Mouse (Mus musculus): ENCODE measurements around the gene Adh1. TPM values are rescaled to one million over a fixed set of nuclear protein-coding genes. Genes with fewer than 3 reads are reported as not detected.

The Adh1 gene
- polyA plus RNA-seq, 1 experiment = 21.2 TPM

DNA sequence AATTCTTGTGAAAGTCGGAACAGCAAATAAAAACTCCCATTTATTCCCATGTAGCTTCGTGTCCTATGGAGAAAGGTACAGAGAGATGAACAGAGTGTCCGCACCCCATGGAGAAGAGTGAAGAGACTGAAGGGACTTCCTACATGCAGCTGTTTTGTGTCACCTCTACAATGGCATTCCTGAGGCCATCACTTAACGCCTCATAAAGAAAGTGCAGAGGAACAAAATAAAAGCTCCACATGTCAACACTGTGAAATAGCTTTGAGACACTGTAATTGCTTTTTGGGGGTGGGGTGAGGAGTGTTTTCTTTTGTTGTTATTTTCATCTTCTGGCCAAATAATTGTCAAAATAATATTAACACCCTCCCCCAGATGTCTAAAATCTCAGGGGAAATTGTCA, 41.9 kb downstream of the Adh1 start:
- no peak for TF ChIP-seq CTCF (IDR thresholded peaks at IDR 0.05; ENCODE audit: control insufficient read depth, insufficient read depth, low read length)
- no peak for TF ChIP-seq POLR2A (IDR thresholded peaks at IDR 0.05; ENCODE audit: borderline replicate concordance, control insufficient read depth, low read depth, low read length)

DNA sequence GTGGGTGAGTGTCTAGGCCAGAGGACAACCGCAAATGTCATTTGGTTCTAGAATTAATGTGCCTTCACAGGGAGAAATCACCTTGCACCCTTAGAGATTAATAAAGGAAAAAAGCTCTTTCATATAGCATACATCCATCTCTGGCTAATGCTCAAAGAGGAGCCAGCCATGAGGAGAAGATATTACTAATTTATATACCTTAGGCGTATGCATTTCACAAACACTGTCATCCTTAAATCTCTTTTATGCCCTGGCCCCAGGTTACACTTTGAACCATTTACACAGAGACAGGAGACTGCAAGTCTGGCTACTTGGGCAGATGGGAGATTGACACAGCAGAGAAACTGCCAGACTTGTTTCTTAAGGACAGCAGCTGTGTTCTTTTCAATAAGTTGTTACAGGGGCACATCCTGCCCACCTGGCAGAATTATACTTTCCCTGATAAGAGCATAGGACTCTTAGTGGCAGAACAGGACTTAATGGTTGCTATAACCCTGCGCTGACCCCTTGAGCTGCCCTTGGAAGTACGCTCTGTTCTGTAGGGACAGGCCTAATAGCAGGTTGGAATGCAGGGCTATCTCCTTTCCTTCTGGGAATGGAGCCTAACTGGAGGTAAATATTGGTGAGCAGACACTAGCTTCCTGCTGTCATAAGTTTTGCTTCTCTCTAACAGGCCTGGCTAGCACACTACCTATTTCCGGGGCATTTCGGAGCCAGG, 43.1 kb downstream of the Adh1 start:
- TF ChIP-seq POLR2A (IDR thresholded peaks at IDR 0.05; ENCODE audit: borderline replicate concordance, control insufficient read depth, low read depth, low read length) (no peak), CTCF (IDR thresholded peaks at IDR 0.05; ENCODE audit: control insufficient read depth, insufficient read depth, low read length) (no peak)
- no peak overlapping the region for H3K27ac ChIP-seq (ENCODE audit: control insufficient read depth, insufficient read depth, low read depth, low read length, poor library complexity)
- 80% methylated on average over 6 of the region's 6 CpGs for WGBS
- no peaks in the 10 kb centered on the region for H3K4me1 ChIP-seq (ENCODE audit: control insufficient read depth, insufficient read depth, low read length)
- no peak overlapping the region for H3K4me3 ChIP-seq (replicated peaks; ENCODE audit: control insufficient read depth, low read depth, low read length)

More for the DNA sequence above, 41.9 kb downstream of the Adh1 start:
- no peak overlapping the region for H3K27ac ChIP-seq (ENCODE audit: control insufficient read depth, insufficient read depth, low read depth, low read length, poor library complexity)
- 76% methylated on average over 4 of the region's 4 CpGs for WGBS
- H3K4me1 ChIP-seq (ENCODE audit: control insufficient read depth, insufficient read depth, low read length) = no peaks in the 10 kb centered on the region
- no peak overlapping the region for H3K4me3 ChIP-seq (replicated peaks; ENCODE audit: control insufficient read depth, low read depth, low read length)

DNA sequence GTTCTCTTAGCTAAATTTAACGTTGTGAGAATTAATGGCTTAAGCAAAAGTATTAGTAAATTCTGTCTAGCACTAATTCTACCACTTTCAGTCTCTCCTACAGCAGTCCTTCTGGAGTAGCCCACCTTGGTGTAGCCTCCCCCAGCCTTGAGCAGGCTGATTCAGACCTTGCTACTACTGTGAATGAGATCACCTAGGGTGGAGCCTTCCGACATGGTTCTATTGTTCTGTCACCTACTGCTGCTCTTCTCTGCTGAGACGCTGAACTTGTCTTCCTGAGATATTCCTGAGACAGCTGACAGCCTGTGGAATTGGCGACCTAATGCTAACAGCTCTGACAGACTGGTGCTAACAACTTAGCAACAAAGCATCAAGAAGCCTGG, 43.7 kb downstream of the Adh1 start:
- Histone ChIP-seq H3K4me1 (ENCODE audit: control insufficient read depth, insufficient read depth, low read length) (no peaks in the 10 kb centered on the region), H3K4me3 (replicated peaks; ENCODE audit: control insufficient read depth, low read depth, low read length) (no peak overlapping the region), H3K27ac (ENCODE audit: control insufficient read depth, insufficient read depth, low read depth, low read length, poor library complexity) (no peak overlapping the region)
- TF ChIP-seq POLR2A (IDR thresholded peaks at IDR 0.05; ENCODE audit: borderline replicate concordance, control insufficient read depth, low read depth, low read length) (no peak), CTCF (IDR thresholded peaks at IDR 0.05; ENCODE audit: control insufficient read depth, insufficient read depth, low read length) (no peak)
- 73% methylated on average over 4 of the region's 4 CpGs for WGBS

DNA sequence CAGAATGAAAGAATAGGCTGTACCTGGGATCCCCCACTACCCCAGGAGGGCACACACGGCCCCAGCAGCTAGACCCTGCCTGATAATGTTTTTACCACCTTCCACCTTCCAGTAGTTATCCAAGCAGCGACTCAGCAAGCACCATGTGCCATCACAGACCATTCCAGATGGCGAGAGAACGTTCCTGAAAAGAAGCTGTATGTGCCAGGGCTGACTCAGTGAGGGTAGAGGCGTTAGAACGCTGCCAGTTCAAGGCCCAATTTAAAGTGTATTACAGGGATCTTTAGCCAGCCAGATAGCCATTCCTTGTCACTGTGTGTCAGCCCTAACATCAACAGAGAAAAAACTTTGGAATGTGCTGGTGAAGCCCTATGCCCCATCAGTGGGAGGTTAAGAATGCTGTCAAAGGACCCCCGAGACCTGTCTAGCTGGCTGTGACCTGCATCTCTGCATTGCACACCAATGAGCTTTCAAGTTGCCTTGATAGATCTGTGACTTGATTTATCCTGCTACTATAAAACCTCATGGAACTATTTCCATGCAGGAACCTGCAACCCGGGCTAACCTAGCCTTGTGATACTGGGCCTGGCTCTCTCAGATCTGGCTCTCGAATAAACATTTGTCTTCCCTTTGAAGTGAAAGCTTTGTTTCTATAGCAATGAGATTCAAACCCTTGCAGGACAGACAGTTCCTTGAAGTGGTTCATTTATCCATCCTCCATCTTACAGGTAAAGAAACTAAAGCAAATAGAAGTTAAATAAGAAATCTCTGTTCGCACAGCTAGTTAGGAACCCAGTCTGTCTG, 44.9 kb downstream of the Adh1 start:
- TF ChIP-seq CTCF (IDR thresholded peaks at IDR 0.05; ENCODE audit: control insufficient read depth, insufficient read depth, low read length) = no peak
- TF ChIP-seq POLR2A (IDR thresholded peaks at IDR 0.05; ENCODE audit: borderline replicate concordance, control insufficient read depth, low read depth, low read length) = no peak
- Histone ChIP-seq H3K4me1 (ENCODE audit: control insufficient read depth, insufficient read depth, low read length) (no peaks in the 10 kb centered on the region), H3K4me3 (replicated peaks; ENCODE audit: control insufficient read depth, low read depth, low read length) (no peak overlapping the region), H3K27ac (ENCODE audit: control insufficient read depth, insufficient read depth, low read depth, low read length, poor library complexity) (no peak overlapping the region)
- 67% methylated on average over 10 of the region's 10 CpGs for WGBS

DNA sequence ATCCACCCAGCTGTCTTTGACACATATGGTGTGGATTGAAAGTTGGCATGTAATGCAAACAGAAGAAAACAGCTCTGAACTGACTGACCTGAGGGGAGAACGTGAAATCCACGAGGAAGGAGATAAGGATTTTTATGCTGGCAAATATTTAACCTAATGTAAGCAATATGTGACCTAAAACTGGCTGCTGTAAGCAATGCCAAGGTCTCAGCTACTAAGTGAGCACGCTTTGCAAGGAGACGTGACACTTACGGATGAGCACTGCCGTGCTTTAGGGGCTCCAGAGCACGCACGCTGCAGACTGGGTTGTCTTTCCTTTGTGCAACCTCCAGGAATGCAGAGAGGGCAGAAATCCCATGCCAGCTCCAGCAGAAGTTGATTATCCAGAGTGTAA, 45.5 kb downstream of the Adh1 start:
- Histone ChIP-seq H3K4me3 (replicated peaks; ENCODE audit: control insufficient read depth, low read depth, low read length) (no peak overlapping the region), H3K27ac (ENCODE audit: control insufficient read depth, insufficient read depth, low read depth, low read length, poor library complexity) (no peak overlapping the region), H3K4me1 (ENCODE audit: control insufficient read depth, insufficient read depth, low read length) (no peaks in the 10 kb centered on the region)
- TF ChIP-seq POLR2A (IDR thresholded peaks at IDR 0.05; ENCODE audit: borderline replicate concordance, control insufficient read depth, low read depth, low read length) (no peak), CTCF (IDR thresholded peaks at IDR 0.05; ENCODE audit: control insufficient read depth, insufficient read depth, low read length) (no peak)
- whole genome bisulfite sequencing = 74% methylated on average over 8 of the region's 8 CpGs

DNA sequence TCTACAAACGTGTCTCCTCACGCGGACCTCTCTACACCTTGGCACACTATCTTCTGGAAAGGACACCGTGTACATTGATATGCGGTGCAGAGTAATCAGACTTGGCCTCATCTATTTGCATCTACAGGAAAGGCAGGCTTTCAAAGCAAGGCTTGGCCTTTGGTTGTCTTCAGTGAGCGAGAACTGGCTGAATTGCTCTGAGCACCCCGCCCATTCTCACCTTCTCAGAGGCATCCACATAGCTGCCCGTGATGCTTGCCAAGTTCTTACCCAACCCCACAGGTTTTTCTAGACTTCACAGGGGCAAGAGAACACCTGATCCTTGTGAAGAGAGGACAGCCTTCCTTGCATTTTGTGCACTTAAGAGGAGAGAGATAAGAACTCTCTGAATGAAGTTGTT, 49.1 kb downstream of the Adh1 start:
- WGBS = 85% methylated on average over 8 of the region's 8 CpGs
- no peak overlapping the region for H3K27ac ChIP-seq (ENCODE audit: control insufficient read depth, insufficient read depth, low read depth, low read length, poor library complexity)
- TF ChIP-seq POLR2A (IDR thresholded peaks at IDR 0.05; ENCODE audit: borderline replicate concordance, control insufficient read depth, low read depth, low read length) = no peak
- H3K4me3 ChIP-seq (replicated peaks; ENCODE audit: control insufficient read depth, low read depth, low read length) = no peak overlapping the region
- no peaks in the 10 kb centered on the region for H3K4me1 ChIP-seq (ENCODE audit: control insufficient read depth, insufficient read depth, low read length)

DNA sequence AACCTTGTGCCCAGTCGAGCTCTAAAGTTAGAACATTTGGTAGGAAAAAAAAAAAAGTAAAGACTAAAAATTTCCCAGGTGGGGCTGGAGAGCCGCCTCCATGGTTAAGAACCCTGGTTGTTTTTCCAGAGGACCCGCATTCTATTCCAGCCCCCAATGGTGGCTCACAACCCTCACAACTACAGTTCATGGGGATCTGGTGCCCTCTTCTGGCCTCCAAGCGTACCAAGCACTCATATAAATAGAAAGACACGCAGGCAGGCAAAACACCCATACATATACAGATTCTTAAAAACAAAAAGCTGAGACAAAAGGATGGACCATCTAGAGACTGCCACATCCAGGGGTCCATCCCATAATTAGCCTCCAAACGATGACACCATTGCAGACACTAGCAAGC, 50.2 kb downstream of the Adh1 start:
- WGBS = 85% methylated on average over 6 of the region's 6 CpGs
- Histone ChIP-seq H3K4me1 (ENCODE audit: control insufficient read depth, insufficient read depth, low read length) (no peaks in the 10 kb centered on the region), H3K27ac (ENCODE audit: control insufficient read depth, insufficient read depth, low read depth, low read length, poor library complexity) (no peak overlapping the region), H3K4me3 (replicated peaks; ENCODE audit: control insufficient read depth, low read depth, low read length) (no peak overlapping the region)
- TF ChIP-seq CTCF (IDR thresholded peaks at IDR 0.05; ENCODE audit: control insufficient read depth, insufficient read depth, low read length) (no peak), POLR2A (IDR thresholded peaks at IDR 0.05; ENCODE audit: borderline replicate concordance, control insufficient read depth, low read depth, low read length) (no peak)

DNA sequence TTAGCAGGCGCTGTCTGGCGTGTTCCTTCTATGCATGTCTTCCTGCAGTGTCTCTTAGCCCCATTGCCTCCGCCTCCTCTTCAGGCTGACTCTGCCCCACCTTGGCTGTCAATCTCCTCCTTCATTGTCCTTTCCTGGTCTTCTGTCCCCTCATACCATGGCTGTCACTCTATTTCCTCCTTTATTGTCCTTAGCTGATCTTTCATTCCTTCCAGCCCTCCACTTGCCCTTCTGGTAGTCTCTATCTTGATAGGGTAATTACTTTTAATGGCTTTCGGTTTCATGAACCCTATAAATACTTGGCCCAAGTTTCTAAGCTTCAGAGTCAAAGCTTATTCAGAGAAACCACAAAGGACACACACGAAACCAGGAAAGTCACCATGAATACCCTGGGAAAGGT, 52.2 kb downstream of the Adh1 start, which contains the start of gene Adh6a:
Gene Adh6a, plus strand, starts transcription at position 322 of the 400 bp plus-strand sequence.
- TF ChIP-seq CTCF (IDR thresholded peaks at IDR 0.05; ENCODE audit: control insufficient read depth, insufficient read depth, low read length) (no peak), POLR2A (IDR thresholded peaks at IDR 0.05; ENCODE audit: borderline replicate concordance, control insufficient read depth, low read depth, low read length) (no peak)
- Histone ChIP-seq H3K27ac (ENCODE audit: control insufficient read depth, insufficient read depth, low read depth, low read length, poor library complexity) (no peak within 1 kb of the TSS), H3K4me3 (replicated peaks; ENCODE audit: control insufficient read depth, low read depth, low read length) (no peak within 1 kb of the TSS), H3K4me1 (ENCODE audit: control insufficient read depth, insufficient read depth, low read length) (no peaks in the 10 kb centered on the region)
- 69% methylated on average over 5 of the region's 5 CpGs for WGBS
